Mouse (Mus musculus) stomach, embryonic 16.5 days (tissue): ENCODE data around the gene Bmp2k. TPM values are rescaled to one million over a fixed set of nuclear protein-coding genes. Genes with fewer than 3 reads are reported as not detected.

Source experiments
- ATAC-seq: fragments of 200-750 bp; cut with Nextera tagmentation; 2 replicates; pipeline ENCODE4 v1.8.0; 2017; ENCODE audit warnings: moderate number of reproducible peaks, moderate TSS enrichment; ENCODE audit not compliant: insufficient read depth, low FRiP score
- H3K27ac ChIP-seq: fragments of 300-500 bp; sonication (generic); 2 replicates; pipeline ENCODE4 v1.5.1; 2014; ENCODE audit warnings: low read length
- H3K27me3 ChIP-seq: fragments of 300-500 bp; sonication (generic); 2 replicates; pipeline ENCODE4 v1.6.1; 2014; ENCODE audit warnings: low read length, control low read depth, mixed read lengths; ENCODE audit not compliant: control insufficient read depth, insufficient read depth
- H3K36me3 ChIP-seq: fragments of 300-500 bp; sonication (generic); 2 replicates; pipeline ENCODE4 v1.6.1; 2014; ENCODE audit warnings: low read length; ENCODE audit not compliant: control insufficient read depth, insufficient read depth
- H3K4me1 ChIP-seq: fragments of 300-500 bp; sonication (generic); 2 replicates; pipeline ENCODE4 v1.6.1; 2014; ENCODE audit warnings: low read length, control low read depth, mixed read lengths; ENCODE audit not compliant: control insufficient read depth, insufficient read depth
- H3K4me2 ChIP-seq: fragments of 300-500 bp; sonication (generic); 2 replicates; pipeline ENCODE4 v1.6.1; 2014; ENCODE audit warnings: low read depth, low read length, mixed read lengths
- H3K4me3 ChIP-seq: fragments of 300-500 bp; sonication (generic); replicated peaks from 2 replicates; pipeline ENCODE4 v1.5.1; 2014; ENCODE audit warnings: mild to moderate bottlenecking, low read length
- H3K9ac ChIP-seq: fragments of 300-500 bp; sonication (generic); 2 replicates; pipeline ENCODE4 v1.6.1; 2014; ENCODE audit warnings: low read length
- H3K9me3 ChIP-seq: fragments of 300-500 bp; sonication (generic); replicated peaks from 2 replicates; pipeline ENCODE4 v1.6.1; 2016; ENCODE audit warnings: low read length, control low read depth; ENCODE audit not compliant: control insufficient read depth
- WGBS: fragments of 180-500 bp; shearing (Covaris S2); extraction: QIAGEN DNeasy Blood & Tissue Kit; methylation state at CpG from one replicate; pipeline ENCODE4 v1.1.7; 2014; 5-methylcytosine and 5-hydroxymethylcytosine counted together
- polyA plus RNA-seq: library from polyadenylated mRNA; unstranded; fragments of >200 nt; fragmentation: Nextera tagmentation; extraction: Ambion mirVana; gene quantifications from 2 replicates; pipeline ENCODE4 v1.2.1, GENCODE M21; 2015

Bmp2k gene
- polyA plus RNA-seq, 1 experiment from 2014 or later, result 10.2 TPM

DNA sequence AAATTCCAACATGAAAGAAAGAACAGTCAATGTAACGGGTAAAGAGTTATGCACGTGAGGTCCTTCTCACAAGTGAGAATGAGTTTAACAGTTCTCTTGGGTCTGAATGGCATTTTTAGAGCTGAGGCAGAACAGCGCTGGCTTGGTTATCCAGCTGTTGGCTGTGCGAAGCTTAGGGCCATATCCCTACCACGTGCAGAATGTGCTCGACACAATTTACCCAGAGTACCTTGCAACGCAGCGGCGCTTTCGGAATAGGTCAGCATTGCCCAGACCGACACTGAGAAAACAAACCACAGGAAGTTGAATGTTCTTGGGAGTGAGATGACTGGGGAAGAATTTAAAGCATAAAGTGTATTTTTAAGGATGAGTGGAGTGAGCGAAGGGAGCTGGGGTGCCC lies 127.5 kb downstream of the Bmp2k start:
- H3K4me2 ChIP-seq, result no peak overlapping the region
- no peak overlapping the region for H3K4me3 ChIP-seq
- no peak overlapping the region for H3K27ac ChIP-seq
- no peak overlapping the region for H3K9ac ChIP-seq
- H3K9me3 ChIP-seq, result no peaks in the 10 kb centered on the region
- H3K4me1 ChIP-seq, result no peaks in the 10 kb centered on the region
- no peaks in the 10 kb centered on the region for H3K27me3 ChIP-seq
- no peak for ATAC-seq
- 77% methylated on average over 12 of the region's 12 CpGs for WGBS
- no peaks in the 10 kb centered on the region for H3K36me3 ChIP-seq

DNA sequence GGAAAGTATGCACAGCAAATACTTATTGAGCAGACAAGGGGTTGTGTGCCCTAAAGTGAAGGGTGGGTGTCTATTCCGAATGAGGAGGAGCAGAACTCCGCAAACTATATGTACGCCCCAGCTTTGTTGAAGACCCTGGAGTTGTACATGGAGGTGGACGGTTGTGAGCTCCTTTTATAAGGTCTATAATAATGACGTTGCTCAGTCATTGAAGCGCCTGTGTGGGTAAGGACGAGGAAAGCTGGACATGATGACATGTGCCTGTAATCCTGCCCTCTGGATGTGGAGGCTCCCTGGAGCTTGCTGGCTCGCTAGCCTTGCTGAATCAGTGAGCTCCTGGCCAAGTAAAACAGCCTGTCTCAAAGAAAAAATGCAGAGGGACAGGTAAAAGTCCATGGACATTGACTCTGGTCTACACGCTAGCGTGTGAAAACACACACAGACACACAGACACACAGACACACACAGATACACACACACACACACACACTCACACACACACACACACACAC lies 128.0 kb downstream of the Bmp2k start:
- Histone ChIP-seq H3K36me3 (no peaks in the 10 kb centered on the region), H3K27me3 (no peaks in the 10 kb centered on the region), H3K9ac (no peak overlapping the region), H3K4me3 (no peak overlapping the region), H3K4me1 (no peaks in the 10 kb centered on the region), H3K4me2 (no peak overlapping the region), H3K27ac (no peak overlapping the region), H3K9me3 (no peaks in the 10 kb centered on the region)
- ATAC-seq, result no peak
- 67% methylated on average over 10 of the region's 10 CpGs for WGBS

DNA sequence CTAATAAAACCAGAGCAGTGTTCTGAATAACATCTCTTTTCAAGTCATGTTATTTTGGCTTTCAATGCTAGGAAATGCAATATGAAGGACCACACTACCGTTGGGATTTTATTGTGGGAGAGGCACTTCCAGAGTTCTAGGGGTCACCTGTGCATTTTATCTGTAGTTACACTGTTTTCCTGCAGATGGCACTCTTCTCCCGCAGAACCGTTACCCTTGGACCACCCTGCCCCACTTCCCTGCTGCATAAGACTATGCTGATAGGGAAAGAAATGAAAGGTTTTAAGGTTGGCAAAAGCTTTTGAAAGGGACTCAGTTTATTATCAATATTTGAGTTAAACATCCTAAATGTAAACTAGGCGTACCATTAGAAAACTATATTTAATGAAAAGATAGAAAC lies 128.5 kb downstream of the Bmp2k start:
- Histone ChIP-seq H3K9ac (no peak overlapping the region), H3K27ac (no peak overlapping the region), H3K4me3 (no peak overlapping the region), H3K9me3 (no peaks in the 10 kb centered on the region), H3K27me3 (no peaks in the 10 kb centered on the region), H3K4me1 (no peaks in the 10 kb centered on the region), H3K36me3 (no peaks in the 10 kb centered on the region), H3K4me2 (no peak overlapping the region)
- 15% methylated on average over 4 of the region's 4 CpGs for WGBS
- ATAC-seq, result no peak

DNA sequence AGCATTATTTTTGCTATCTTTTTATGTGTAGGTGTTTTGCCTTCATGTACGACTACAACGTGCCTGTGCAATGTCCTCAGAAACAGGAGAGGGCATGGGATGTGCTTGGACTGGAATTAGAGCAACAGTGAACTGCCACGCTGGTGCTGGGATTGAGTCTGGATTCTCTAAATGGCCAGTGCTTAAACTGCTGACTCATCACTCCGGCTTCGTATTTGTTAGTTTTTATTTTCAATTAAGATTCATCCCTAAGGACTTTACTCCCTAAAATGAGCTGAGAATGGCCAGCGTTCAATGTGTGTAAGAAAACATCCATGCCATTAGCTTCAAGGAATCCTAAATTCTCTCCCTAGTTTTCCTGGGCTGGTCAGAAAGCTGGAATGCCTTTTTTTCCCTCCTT lies 129.8 kb downstream of the Bmp2k start:
- no peaks in the 10 kb centered on the region for H3K27me3 ChIP-seq
- H3K9me3 ChIP-seq, result no peaks in the 10 kb centered on the region
- WGBS, result 76% methylated on average over 6 of the region's 6 CpGs
- H3K4me3 ChIP-seq, result no peak overlapping the region
- no peak overlapping the region for H3K27ac ChIP-seq
- H3K4me2 ChIP-seq, result no peak overlapping the region
- H3K36me3 ChIP-seq, result no peaks in the 10 kb centered on the region
- ATAC-seq, result no peak
- no peaks in the 10 kb centered on the region for H3K4me1 ChIP-seq
- no peak overlapping the region for H3K9ac ChIP-seq

DNA sequence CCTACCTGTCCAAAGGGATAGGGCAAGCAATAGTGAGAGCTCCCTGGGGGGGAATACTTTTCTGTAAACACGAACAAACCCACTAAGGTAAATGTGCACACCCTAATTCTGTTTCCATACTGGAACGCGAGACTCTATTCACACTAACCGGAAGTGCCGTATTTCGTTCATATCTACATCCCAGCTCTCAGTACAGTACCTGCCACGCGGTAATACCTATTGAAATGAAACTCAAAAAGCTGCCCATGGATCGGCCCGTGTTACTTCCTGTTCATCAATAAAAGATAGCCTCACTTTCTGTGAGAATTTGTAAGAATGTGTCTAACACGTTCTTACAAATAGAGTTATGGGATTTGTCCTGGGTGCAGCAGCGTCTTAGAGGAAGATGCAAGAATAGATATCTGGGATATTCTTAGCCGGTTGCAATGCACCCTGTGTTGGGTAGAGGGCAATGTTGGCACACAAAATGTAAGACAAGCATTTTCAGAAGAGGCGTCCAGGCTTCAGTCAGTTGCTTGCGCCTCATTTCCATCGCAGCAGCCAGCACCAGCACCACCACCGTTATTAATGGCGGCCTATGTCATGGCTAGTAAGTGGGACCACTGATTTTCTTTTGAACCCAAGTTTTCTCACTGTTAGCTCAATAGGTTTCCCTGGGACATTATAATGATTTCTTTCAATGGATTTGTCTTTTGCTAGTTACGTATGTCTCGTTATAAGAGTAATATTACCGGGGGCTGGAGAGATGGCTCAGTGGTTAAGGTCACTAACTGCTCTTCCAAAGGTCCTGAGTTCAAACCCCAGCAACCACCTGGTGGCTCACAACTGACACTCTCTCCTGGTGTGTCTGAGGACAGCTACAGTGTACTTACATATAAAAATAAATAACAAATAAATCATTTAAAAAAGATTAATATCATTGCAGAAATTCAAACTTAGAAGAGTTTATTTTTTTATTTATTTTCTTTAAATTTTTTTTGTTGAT lies 131.0 kb downstream of the Bmp2k start:
- no peak overlapping the region for H3K27ac ChIP-seq
- no peak overlapping the region for H3K9ac ChIP-seq
- no peak for ATAC-seq

DNA sequence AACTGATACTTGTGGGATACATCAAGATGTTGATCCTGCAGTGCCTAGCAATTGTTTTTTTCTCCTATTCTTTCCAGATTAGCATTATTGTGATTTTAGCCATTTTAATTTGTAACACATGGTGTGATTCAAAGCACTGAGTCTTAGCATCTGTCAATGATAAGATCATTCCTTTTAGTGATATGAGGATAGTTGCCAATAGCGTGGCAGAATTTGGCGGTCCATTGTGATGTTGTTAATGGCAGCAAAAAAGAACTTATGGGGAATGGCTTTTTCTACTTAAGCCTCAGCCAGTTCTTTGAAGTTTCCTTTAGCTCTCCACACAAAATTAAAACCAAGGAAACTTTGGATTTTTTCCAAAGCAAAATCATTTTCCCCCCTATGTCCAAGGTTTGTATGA lies 132.1 kb downstream of the Bmp2k start:
- 97% methylated on average over 2 of the region's 2 CpGs for WGBS
- H3K4me3 ChIP-seq, result no peak overlapping the region
- H3K36me3 ChIP-seq, result no peaks in the 10 kb centered on the region
- ATAC-seq, result no peak
- no peaks in the 10 kb centered on the region for H3K4me1 ChIP-seq
- no peak overlapping the region for H3K4me2 ChIP-seq
- H3K27ac ChIP-seq, result no peak overlapping the region
- H3K9ac ChIP-seq, result no peak overlapping the region
- no peaks in the 10 kb centered on the region for H3K27me3 ChIP-seq
- H3K9me3 ChIP-seq, result no peaks in the 10 kb centered on the region

More for the DNA sequence above, 131.0 kb downstream of the Bmp2k start:
- Histone ChIP-seq H3K27me3 (no peaks in the 10 kb centered on the region), H3K4me3 (no peak overlapping the region), H3K9me3 (no peaks in the 10 kb centered on the region), H3K36me3 (no peaks in the 10 kb centered on the region), H3K4me1 (no peaks in the 10 kb centered on the region), H3K4me2 (no peak overlapping the region)
- WGBS, result 45% methylated on average over 21 of the region's 21 CpGs

DNA sequence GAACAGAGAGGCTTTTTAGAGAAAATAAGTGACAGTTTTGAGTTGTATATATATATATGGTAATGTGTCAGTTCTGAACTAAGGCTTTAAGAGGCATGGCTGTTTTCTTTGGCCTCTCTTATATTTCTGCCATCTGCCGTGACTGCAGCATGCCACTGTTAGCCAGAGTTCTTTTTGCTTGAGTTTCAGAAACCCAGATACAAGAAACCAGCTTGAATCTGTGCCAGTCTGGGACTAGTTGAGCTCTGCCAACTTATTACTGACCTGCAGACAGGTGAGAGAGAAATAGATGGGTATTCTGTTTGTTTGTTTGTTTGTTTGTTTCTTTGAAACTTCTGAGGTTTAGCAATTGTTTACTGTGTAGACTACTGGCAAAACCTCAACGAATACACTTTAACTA lies 137.8 kb downstream of the Bmp2k start:
- no peaks in the 10 kb centered on the region for H3K27me3 ChIP-seq
- no peak overlapping the region for H3K4me2 ChIP-seq
- no peaks in the 10 kb centered on the region for H3K9me3 ChIP-seq
- ATAC-seq, result no peak
- no peak overlapping the region for H3K4me3 ChIP-seq
- no peak overlapping the region for H3K27ac ChIP-seq
- H3K36me3 ChIP-seq, result no peaks in the 10 kb centered on the region
- H3K4me1 ChIP-seq, result no peaks in the 10 kb centered on the region
- 79% methylated on average over 2 of the region's 2 CpGs for WGBS
- no peak overlapping the region for H3K9ac ChIP-seq

Other genes starting within 250 kb of the Bmp2k start
- 92.1 and 101 TPM in 2 replicates for gene Anxa3, start 204.3 kb upstream of the Bmp2k start, polyA plus RNA-seq
- 1.4 and 2.0 TPM in 2 replicates for gene Paqr3, start 113.9 kb downstream of the Bmp2k start, polyA plus RNA-seq